Mouse (Mus musculus): Measurements from ENCODE around the gene C77080.

DNA sequence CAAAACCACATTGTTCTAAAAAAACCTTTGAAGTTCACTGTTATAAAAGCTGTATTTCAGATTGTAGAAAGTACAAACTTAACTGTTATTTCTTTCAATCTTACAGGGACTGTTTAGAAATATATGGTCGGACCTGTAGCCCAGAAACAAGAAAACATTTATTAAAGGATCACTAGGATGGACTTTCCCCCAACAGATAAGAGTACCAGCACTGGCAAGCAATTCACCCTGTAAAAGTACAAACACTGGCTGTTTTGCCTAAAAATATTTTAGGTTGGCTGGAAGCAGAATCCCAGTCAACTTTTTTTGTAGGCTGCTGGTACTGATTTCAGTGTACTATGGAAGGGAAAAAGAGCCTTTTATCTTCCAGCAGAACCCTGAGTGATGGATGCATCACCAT, 46.7 kb upstream of the C77080 start:
- TF ChIP-seq TAL1 (IDR thresholded peaks at IDR 0.05; ENCODE audit: low read length) (no peak), GATA1 (IDR thresholded peaks at IDR 0.05; ENCODE audit: low read length) (no peak)

All from erythroblast, embryonic 14.5 days (primary cell).